Mouse (Mus musculus) heart, postnatal 0 days (tissue): ENCODE results near the gene Shisa9.

Experiments
- CTCF ChIP-seq: IDR thresholded peaks from 2 replicates; pipeline ENCODE4 v1.5.1; 2016; ENCODE audit warnings: antibody characterized with exemption, control low read depth, low read depth
- EP300 ChIP-seq: IDR thresholded peaks from 2 replicates; pipeline ENCODE4 v1.6.1; 2016; ENCODE audit warnings: antibody characterized with exemption, low read depth

DNA sequence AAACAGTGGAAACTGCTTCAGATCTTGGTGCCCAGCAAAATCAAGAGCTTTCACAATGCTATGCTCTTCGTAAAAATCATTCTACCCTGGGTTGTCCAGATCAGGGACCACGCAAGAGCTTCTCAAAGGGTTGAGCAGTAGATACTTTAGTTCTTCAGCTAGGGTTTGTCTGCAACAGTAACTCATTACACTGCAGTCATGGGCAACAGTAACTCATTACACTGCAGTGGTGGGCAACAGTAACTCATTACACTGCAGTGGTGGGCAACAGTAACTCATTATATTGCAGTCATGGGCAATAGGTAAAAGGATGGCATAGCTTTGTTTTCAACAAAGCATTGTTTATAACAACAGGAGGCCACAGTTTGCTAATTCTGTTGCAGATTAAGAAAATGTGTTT is 281.9 kb downstream of the Shisa9 start:
- TF ChIP-seq CTCF (no peak), EP300 (no peak)
